Mouse (Mus musculus) megakaryocyte progenitor cell, adult 5-6 weeks (primary cell): ENCODE measurements around the gene Klhdc7a. TPM values are rescaled to one million over a fixed set of nuclear protein-coding genes. Genes with fewer than 3 reads are reported as not detected.

Experiments
- ATAC-seq: replicated peaks from 2 replicates; pipeline ENCODE4 v1.8.0; 2016; ENCODE audit warnings: mild to moderate bottlenecking, moderate TSS enrichment, inconsistent platforms; ENCODE audit not compliant: poor library complexity
- total RNA-seq, 2 experiments: library from RNA; stranded (forward) in 1 of 2; stranded (reverse) in 1 of 2; fragments of 157-497, 149-512 nt in 1 of 2; fragments of 200-1000 nt in 1 of 2; gene quantifications; 2 replicates each; pipeline versions ENCODE4 v1.2.3 to v1.2.4; 2015 to 2017

Gene Klhdc7a
- total RNA-seq, 2 experiments from 2014 or later: not detected

DNA sequence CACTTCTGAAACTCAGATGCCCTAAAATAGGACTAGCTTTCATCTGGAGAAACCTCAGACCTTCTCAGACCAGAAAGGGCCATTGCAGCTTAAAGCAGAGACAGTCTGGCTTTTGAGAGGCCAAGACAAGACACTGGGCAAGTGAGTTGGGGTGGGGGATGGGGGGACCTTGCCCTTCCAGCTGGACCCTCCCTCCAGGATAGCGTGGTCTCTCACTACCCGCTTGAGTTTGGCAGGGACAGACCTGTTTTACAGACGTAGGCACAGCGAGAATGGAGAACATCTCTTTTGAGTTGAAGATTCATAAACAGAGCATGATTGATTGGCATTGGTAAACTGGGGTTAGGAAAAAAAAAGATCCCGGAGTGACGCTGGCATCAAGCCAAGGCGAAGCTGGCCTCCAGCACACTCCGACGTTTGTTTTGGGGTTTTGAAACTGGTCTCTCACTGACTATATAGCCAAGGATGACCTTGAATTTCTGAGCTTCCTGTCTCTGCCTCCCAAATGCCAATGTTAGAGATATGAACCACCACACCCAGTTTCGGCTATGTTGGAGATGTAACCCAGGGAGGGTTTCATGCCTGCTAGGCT lies 7.0 kb downstream of the Klhdc7a start:
- ATAC-seq: no peak

DNA sequence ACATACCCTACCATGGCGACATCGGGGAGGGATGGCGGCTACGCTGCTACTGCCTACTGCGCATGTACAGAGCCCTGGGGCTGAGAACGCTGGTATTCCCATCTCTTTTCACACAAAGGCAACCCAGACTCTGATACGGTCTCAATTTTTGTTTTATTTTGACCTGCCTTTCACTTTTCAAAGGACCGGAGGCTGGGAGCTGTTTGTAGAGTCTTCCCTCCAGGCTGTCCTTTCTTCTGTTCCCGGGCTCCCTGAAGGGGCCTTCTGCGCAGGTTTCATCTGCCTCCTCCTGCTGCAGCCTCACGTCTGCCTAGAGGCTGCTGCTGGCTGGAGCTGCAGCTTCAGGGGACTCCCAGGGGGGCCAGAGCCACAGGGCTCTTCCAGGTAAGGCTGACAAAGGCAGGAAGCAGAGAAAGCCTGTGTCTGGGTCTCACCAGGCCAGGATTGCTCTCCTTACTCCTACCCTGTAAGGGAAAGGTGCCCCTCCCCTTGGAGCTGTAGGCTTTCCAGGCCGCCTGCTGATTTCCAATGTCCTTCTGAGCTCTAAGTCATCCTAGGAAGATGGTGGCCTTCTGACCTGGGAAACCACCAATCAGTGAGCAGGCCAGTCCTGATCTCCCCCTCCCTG lies 7.6 kb downstream of the Klhdc7a start:
- no peak for ATAC-seq

DNA sequence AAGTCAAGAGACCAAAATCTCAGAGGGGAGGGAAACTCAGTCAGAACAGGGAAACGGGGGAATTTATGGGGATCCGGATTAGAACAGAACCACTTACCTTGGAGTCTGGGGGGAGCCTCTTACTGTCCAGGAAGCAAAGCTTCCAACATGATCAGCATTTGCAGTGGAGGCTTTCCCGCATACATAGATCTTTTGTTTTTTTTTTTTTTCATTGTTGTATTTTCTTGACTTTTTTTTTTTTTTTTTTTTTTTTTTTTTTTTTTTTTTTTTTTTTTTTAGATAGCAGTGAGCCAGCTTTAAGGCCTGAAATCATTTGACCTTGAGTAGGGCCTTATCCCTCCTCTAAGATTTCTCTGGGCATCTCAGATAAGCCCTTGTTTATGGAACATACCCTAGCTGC lies 8.6 kb downstream of the Klhdc7a start:
- no peak for ATAC-seq

DNA sequence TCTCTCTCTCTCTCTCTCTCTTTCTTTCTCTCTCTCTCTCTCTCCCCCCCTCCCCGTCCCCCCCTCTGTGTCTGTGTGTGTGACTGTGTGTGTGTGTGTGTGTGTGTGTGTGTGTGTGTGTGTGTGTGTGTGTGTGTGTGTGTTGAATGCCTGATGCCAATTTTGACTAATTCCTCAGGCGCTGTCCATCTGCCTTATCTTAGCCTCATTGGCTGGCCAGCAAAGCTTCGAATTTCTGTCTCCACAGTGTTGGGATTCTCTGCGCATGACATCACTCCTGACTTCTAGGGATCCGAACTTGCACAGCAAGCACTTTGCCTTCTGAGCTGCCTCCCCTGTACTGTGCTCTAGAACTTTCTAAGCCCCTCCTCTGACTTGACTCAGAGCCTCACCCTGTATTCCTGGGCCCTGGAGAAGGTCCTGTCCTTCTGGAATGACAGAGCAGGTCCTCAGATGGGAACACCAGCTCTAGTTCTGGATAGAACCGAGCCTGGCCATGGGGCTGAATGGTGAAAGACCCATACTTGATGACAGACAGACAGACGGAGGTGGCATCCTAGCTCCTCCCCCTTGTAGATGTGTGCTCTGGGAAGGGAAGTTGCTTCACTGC lies 16.8 kb downstream of the Klhdc7a start:
- ATAC-seq: no peak

DNA sequence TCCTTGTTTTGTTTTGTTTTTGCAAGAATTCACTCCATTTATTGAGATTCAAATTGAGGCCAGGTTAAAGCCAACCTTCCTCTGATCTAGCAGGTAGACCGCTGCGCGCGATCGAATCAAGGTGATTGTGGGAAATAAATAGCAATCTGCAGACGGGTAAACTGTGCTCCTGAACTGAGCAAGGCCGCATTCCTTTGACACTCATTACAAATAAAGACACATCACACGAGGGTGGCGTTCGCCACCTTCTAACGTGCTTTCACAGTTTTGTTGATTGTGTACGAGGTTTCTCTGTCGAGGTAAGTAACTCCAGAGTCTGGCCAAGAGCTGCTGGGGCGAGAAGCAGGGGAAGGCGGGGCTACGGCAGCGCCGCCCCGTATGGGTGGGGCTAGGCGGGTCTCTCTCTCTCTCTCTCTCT lies 17.4 kb downstream of the Klhdc7a start:
- no peak for ATAC-seq

DNA sequence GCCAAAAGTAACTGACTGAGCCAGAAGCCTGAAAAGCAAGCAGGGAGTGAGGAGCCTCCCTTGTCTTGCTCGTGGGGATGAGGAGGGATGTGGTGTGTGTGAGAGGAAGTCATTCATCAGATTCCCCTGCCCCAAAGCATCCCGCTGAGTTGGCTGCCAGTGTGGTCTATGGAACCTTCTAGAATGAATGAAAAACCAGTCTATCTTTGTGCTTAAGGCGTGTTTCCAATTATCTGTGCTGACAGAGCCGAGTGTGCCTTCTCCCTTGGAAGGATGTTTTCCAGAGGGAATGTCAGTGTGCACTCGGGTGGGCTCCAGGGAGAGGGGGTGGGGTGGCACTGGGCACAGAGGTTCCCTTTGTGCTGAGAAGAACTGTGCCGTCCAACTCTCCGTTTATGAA lies 19.2 kb downstream of the Klhdc7a start:
- no peak for ATAC-seq

DNA sequence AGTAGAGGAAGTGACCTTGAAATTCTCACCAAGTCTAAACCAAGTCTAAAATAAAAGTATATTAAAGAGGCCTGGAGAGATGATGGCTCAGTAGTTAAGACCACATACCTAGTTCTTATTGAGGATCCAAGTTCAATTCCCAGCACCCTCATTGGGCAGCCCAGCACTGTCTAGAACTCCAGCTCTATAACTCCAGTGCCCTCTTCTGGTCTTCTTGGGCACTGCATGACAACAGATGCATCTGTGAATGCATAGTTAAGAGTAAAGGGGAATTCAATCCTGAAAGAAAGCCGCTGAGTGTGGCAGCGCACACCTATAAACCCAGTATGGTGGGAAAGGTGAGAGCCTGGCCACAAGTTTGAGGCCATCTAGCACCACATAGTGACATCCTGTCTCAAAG lies 20.5 kb downstream of the Klhdc7a start:
- no peak for ATAC-seq

DNA sequence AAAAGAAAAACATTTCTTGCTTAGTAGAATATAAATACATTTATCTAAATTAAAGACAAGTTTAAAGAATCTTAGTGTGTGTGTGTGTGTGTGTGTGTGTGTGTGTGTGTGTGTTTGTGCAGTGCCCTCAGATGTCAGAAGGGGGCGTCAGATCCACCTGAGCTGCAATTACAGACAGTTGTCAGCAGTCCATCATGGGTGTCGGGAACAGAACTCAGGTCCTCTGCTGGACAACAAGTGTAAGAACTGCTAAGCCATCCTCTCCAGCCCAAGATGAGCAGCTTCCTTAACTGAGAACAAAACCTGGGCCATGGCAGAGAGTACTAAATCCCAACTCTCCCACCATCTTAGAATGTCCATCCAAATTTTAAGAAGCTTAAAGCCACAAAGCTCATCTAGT lies 26.0 kb downstream of the Klhdc7a start:
- no peak for ATAC-seq

DNA sequence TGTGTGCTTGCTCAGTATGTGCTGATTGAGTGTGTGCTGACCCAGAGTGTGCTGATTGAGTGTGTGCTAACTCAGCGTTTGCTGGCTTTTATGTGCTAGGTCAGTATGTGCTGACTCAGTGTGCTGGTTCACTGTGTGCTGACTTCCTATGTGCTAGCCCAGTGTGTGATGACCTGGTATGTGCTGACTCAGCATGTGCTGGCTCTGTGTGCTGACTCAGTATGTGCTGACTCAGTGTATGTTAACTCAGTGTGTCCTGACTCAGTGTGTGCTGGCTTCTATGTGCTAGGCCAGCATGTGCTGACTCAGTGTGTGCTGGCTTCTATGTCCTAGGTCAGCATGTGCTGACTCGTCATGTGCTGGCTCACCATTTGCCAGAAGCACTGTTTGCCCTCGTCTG lies 32.3 kb downstream of the Klhdc7a start:
- ATAC-seq: no peak

DNA sequence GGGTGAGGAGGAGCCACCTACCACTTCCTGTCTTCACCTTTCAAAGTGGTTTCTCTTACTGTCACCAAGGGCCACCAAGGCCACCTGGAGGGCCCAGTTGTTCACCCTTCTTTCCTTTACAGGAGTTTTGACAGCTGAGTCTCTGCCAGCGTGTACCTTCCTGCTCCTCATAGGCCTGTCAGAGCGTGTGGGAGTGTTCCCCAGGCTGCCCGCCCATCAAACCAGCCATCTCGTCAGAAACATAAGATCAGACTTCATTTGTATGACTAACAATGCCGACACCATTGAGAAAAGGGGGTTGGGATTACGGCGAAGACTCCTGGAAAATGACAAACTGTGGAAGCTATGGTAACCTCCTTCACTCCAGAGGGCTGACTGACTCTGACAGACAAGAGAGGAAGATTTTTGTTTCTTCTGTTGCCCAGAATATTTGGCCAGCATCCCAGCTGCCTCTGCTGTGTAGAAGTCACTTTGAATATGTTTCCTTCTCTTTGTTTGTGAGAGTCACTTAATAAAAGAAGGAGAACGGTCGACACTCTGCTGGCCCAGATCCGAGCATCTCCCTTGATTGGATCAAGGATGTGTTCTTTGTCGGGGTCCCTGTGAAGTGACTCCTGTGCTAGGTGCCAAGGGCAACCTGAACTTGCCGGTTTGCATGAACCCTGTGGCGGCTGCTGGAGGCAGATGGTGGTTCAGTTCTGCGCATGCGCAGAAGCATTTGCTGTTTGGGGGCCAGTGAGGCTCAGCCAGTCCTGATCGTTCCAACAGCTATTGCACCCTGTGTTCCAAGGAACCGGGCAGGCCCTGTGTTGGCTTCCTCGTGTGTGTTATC lies 34.6 kb downstream of the Klhdc7a start:
- ATAC-seq: no peak

DNA sequence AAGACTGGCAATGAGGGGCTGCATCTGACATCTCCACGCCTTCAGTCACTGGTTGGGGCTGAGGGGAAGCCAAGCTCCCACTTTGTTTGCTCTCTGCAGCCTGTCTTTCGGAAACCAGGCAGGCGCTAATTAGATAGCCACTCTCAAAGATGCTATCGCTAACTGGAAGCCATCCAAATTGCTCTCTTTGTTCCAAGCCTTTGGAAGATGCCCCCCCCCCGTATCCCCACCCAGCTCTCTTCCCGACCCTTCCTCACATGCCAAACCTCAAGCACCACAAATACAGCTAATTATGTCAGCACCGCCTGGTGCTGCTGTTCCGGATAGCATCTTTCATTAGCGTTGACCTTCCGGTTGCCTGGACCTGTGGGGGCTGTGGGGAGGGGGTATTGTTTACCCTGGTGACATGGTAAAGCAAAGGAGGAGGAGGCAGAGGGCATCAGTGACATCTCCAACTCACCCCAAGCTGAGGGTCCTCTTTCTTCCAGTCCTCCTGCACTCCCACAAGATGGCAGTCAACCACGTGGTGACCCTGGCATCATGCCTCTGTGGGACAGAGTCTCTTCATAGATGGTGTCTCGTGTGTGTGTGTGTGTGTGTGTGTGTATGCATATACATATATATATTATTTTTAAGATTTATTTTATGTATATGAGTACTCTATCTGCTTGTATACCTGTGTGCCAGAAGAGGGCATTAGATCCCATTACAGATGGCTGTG lies 35.9 kb downstream of the Klhdc7a start:
- ATAC-seq: no peak

DNA sequence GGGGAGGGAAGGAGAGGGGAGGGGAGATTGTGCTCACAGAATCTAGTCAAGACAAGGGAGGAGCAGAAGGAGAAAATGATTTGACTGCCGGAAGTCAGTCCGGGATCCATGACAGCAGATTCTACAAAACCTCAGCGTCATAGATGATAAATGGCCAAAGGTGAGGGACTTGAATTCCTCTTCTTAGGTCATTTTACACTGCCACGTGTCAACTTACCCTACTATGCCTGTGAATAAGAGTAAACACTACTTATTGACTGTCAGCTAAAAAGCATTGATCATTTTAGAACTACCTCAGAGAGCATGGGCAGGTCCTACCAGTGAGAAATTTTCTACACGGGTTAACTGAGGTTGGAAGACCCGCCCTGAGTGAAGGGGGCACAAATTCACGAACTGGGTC lies 36.9 kb downstream of the Klhdc7a start:
- ATAC-seq: no peak

DNA sequence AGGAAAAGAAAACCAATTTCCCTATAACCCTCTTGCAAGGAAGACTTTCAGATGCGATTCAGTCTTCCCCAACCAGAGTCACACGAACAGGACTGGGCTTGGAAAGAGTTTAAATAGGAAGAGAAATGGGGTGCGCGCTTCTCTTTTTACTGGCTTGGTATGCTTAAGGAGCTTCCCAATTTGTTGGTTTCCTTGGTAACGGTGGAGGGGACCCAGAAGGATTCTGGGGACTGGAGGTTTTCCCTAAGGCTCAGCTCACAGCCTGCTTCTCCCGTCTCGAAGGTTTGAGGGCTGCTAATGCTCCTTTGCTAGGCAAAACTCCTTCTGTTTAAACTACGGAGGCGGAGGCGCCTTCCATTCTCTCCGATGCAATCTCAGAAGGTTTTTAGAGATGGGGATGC lies 41.7 kb downstream of the Klhdc7a start:
- no peak for ATAC-seq

DNA sequence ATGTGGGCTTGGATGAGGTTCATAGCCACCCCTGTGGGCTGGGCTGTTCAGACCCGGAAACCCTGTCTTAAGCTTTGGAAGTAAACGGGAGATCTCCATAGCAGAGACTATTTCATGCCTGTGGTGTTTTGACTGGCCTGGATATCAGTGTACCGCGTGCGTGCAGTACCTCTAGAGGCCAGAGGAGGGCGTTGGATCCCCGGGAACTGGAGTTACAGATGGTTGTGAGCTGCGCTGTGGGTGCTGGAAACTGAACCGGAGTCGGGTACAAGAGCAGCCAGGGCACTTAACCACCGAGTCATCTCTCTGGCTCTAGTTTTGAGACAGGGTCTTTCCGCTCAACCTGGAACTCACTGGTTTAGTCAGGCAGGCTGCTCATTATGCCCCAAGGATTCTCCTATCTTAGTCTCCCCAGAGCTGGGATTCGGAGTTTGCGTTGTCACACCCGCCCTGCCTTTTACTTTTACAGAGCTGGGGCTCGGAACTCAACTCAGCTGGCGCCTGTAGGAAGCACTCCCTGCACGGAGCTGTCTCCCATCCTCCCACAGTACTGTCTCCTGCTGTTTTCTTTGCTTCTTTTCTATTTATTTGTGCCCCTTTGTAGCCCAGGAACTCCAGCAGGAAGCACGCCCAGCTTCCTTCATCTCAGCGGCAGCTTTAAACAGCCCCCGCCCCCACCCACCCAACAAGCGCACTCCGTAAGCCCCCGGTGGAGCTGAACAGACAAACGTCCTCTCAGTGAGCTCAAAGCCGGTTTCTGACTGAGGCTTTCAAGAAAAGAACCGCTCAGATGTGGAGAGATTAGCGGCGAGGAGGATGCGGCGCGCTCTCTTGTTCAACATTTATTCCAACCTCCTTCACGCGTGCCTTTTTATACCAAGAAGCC lies 42.3 kb downstream of the Klhdc7a start:
- ATAC-seq: no peak

DNA sequence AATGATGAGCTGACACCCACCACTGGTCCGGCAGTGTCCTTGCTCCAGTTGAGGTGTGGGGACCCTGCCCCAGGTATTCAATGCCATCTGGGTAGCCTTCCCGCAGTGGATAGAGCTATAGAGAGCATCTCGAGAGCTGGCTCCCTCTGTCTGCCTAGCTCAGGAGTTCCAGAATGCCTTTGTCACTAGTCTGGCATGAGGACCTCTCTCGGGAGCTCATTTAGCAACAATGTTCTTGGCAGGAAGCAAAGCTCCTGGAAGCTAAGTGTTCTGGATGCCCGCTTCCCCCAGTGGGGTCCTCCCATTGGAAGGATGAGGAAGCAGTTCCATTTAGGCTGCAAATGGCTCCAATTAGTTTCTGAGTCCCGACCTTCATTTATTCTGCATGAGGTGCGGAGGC lies 51.1 kb downstream of the Klhdc7a start:
- ATAC-seq: no peak

Other genes with a start within 250 kb of the Klhdc7a start
- not detected in 2 replicates for gene Pax7, start 134.5 kb downstream of the Klhdc7a start, total RNA-seq (2015)
- gene Pax7, start 134.5 kb downstream of the Klhdc7a start, total RNA-seq (2017): not detected in 2 replicates